Mouse (Mus musculus) intestine, embryonic 16.5 days (tissue): ENCODE measurements around the gene Odf4. TPM values are rescaled to one million over a fixed set of nuclear protein-coding genes. Genes with fewer than 3 reads are reported as not detected.

ENCODE experiments used
- polyA plus RNA-seq: library from polyadenylated mRNA; unstranded; fragments of >200 nt; fragmentation: Nextera tagmentation; extraction: Ambion mirVana; gene quantifications from 2 replicates; pipeline ENCODE4 v1.2.1, GENCODE M21; 2015

Gene Odf4
- polyA plus RNA-seq, 1 experiment from 2014 or later: not detected

Other genes starting within 250 kb of the Odf4 start
- 49.5 and 50.1 TPM in 2 replicates for gene Myh10, start 235.5 kb downstream of the Odf4 start, polyA plus RNA-seq
- 70.4 and 73.6 TPM in 2 replicates for gene Ndel1, start 55.2 kb downstream of the Odf4 start, polyA plus RNA-seq
- gene Rnf222, start 38.5 kb downstream of the Odf4 start, polyA plus RNA-seq: 0.34 and 0.54 TPM in 2 replicates
- 784 and 889 TPM in 2 replicates for gene Rpl26, start 25.5 kb downstream of the Odf4 start, polyA plus RNA-seq
- 8.3 and 9.0 TPM in 2 replicates for gene Arhgef15, start 30.4 kb upstream of the Odf4 start, polyA plus RNA-seq
- 3.5 and 3.8 TPM in 2 replicates for gene Slc25a35, start 41.0 kb upstream of the Odf4 start, polyA plus RNA-seq
- 48.2 and 56.7 TPM in 2 replicates for gene Rangrf, start 48.1 kb upstream of the Odf4 start, polyA plus RNA-seq
- gene Pfas, start 81.4 kb upstream of the Odf4 start, polyA plus RNA-seq: 20.5 and 22.5 TPM in 2 replicates
- gene Ctc1, start 88.8 kb upstream of the Odf4 start, polyA plus RNA-seq: 36.8 and 38.5 TPM in 2 replicates
- 114 and 139 TPM in 2 replicates for gene Aurkb, start 118.6 kb upstream of the Odf4 start, polyA plus RNA-seq
- 8.0 and 8.6 TPM in 2 replicates for gene Borcs6, start 132.6 kb upstream of the Odf4 start, polyA plus RNA-seq
- 38.6 and 44.8 TPM in 2 replicates for gene Tmem107, start 143.7 kb upstream of the Odf4 start, polyA plus RNA-seq
- gene Vamp2, start 161.4 kb upstream of the Odf4 start, polyA plus RNA-seq: 65.8 TPM in 2 replicates
- gene Per1, start 168.1 kb upstream of the Odf4 start, polyA plus RNA-seq: 13.6 and 13.7 TPM in 2 replicates
- gene Hes7, start 193.3 kb upstream of the Odf4 start, polyA plus RNA-seq: 0.29 and 0.33 TPM in 2 replicates
- gene 9130213A22Rik, start 195.5 kb upstream of the Odf4 start, polyA plus RNA-seq: 0.11 and 0.29 TPM in 2 replicates
- 0.31 and 0.45 TPM in 2 replicates for gene Aloxe3, start 198.8 kb upstream of the Odf4 start, polyA plus RNA-seq
- gene Alox12b, start 229.9 kb upstream of the Odf4 start, polyA plus RNA-seq: 0.33 and 0.38 TPM in 2 replicates